Mouse (Mus musculus): ENCODE results near the gene Nav2.

- TF ChIP-seq EP300 (IDR thresholded peaks at IDR 0.05; ENCODE audit: insufficient read depth, low read depth, low read length) (no peak), CTCF (IDR thresholded peaks at IDR 0.05; ENCODE audit: low read depth, low read length) (peak; percentile 75), POLR2A (IDR thresholded peaks at IDR 0.05; ENCODE audit: insufficient read depth, low read length) (no peak)
These were observed 707.8 kb downstream of the Nav2 start for GRCm38 (mm10) chr7:49616258-49616735.

Measured in ES-Bruce4 (cell line).